Mouse (Mus musculus): ENCODE results near the gene Cldn13.

DNA sequence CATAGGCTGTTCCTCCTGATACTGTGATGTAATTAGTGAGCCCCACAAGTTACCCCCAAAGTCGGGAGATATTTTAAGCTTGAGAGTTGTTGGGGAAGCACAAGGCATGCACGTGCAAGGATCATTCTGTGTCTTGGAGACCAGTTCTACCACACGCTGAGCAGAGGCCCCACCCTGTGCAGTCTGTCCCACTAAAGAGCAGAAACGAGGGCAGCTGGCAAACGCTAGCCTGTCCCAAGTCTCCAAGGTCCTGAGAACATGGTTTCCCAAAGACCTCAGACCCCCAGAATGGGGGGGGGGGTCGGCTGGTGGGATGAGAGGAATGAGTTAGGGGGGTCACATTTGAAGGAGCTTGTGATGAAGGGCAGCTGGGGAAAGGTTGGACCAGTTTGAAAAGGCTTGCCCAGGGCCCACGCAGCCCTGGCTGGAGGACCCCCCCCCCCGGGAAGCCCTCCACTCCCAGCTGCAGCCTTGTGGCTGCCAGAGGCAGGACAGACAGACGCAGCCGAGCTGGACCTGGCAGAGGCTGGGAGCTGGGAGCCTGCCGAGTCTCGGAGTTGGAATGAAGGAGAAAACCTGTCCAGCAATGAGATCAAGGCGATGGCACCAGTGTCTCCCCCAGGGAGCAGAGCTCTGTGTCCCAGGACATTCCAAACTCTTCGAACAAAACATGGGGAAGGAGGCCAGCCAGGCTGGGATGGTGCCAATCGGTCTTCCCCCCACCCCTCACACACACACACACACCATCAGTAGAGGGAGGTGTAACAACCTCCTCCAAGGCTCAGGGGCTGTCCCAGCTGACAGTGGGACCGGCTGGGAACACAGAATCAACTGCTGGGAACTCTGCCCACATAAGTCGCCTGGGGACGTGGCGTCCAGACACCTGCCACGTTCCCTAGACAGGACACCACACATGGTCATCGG lies 41.1 kb downstream of the Cldn13 start:
- TF ChIP-seq CTCF (IDR thresholded peaks at IDR 0.05; ENCODE audit: borderline replicate concordance, insufficient read depth, low read length) (no peak), POLR2A (IDR thresholded peaks at IDR 0.05; ENCODE audit: low read depth, low read length) (no peak)
